Mouse (Mus musculus) 3T3-L1 (cell line): ENCODE results near the gene Armc8.

Experiments used
- DNase-seq: peaks from one replicate; pipeline ENCODE4 v3.0.0-alpha.2; 2015; ENCODE audit warnings: low read depth, low spot score

The Armc8 gene

GRCm38 (mm10) chr9:99505875-99506274 lies 62.8 kb downstream of the Armc8 start:
- no peak for DNase-seq

GRCm38 (mm10) chr9:99499336-99499735 lies 69.4 kb downstream of the Armc8 start:
- no peak for DNase-seq

GRCm38 (mm10) chr9:99492634-99493200 lies 76.0 kb downstream of the Armc8 start:
- no peak for DNase-seq

GRCm38 (mm10) chr9:99491050-99491449 lies 77.6 kb downstream of the Armc8 start:
- DNase-seq = no peak

- no peak for DNase-seq
These were observed 80.9 kb downstream of the Armc8 start for GRCm38 (mm10) chr9:99487841-99488240.

GRCm38 (mm10) chr9:99487126-99487695 lies 81.5 kb downstream of the Armc8 start:
- DNase-seq = no peak

GRCm38 (mm10) chr9:99485144-99485543 lies 83.6 kb downstream of the Armc8 start:
- DNase-seq = no peak

- no peak for DNase-seq
These were observed 84.1 kb downstream of the Armc8 start for GRCm38 (mm10) chr9:99484632-99485031.

- no peak for DNase-seq
These were observed 85.5 kb downstream of the Armc8 start for GRCm38 (mm10) chr9:99483191-99483590.

GRCm38 (mm10) chr9:99480764-99481163 lies 87.9 kb downstream of the Armc8 start:
- no peak for DNase-seq

GRCm38 (mm10) chr9:99479181-99479711 lies 89.5 kb downstream of the Armc8 start:
- no peak for DNase-seq

- DNase-seq = no peak
These were observed 97.4 kb downstream of the Armc8 start for GRCm38 (mm10) chr9:99471334-99471733.

- DNase-seq = no peak
These were observed 98.2 kb downstream of the Armc8 start for GRCm38 (mm10) chr9:99470347-99471092.

GRCm38 (mm10) chr9:99469681-99470273 lies 98.9 kb downstream of the Armc8 start:
- peak; percentile 21 for DNase-seq

GRCm38 (mm10) chr9:99468572-99468971 lies 100.1 kb downstream of the Armc8 start:
- DNase-seq = no peak

- DNase-seq = no peak
These were observed 103.8 kb downstream of the Armc8 start for GRCm38 (mm10) chr9:99464876-99465275.

GRCm38 (mm10) chr9:99459730-99460129 lies 109.0 kb downstream of the Armc8 start:
- DNase-seq = no peak

GRCm38 (mm10) chr9:99458529-99459208 lies 110.0 kb downstream of the Armc8 start:
- DNase-seq = peak; percentile 44

- no peak for DNase-seq
These were observed 114.5 kb downstream of the Armc8 start for GRCm38 (mm10) chr9:99454211-99454610.

- DNase-seq = no peak
These were observed 117.5 kb downstream of the Armc8 start, which contains the start of gene Nme9 for GRCm38 (mm10) chr9:99451161-99451560. Gene Nme9 (plus strand): TSS chr9:99451475.

GRCm38 (mm10) chr9:99449886-99450647 lies 118.6 kb downstream of the Armc8 start:
- DNase-seq = peak; percentile 82
